Mouse (Mus musculus) MEL (cell line): ENCODE results near the gene Snw1.
A peak's percentile ranks its signal among the peaks of the same experiment; 100 is the strongest.

Experiments used
- BHLHE40 ChIP-seq: IDR thresholded peaks from 2 replicates; pipeline ENCODE4 v1.6.1; 2012; ENCODE audit warnings: low read depth, mild to moderate bottlenecking, inconsistent platforms, low read length, improper control_type of control experiment, borderline replicate concordance
- CHD2 ChIP-seq: IDR thresholded peaks from 2 replicates; pipeline ENCODE4 v1.6.1; 2011; ENCODE audit warnings: low read length, improper control_type of control experiment
- CTCF ChIP-seq, 3 experiments: IDR thresholded peaks in 2 of 3; conservative IDR thresholded peaks in 1 of 3; 2 replicates each; pipeline ENCODE4 v1.5.1; 2011 to 2012; ENCODE audit warnings: low read length in 3 of 3, low read depth in 2 of 3, mild to moderate bottlenecking in 2 of 3, improper control_type of control experiment in 1 of 3, inconsistent platforms in 1 of 3, mixed read lengths in 1 of 3, moderate library complexity in 1 of 3; ENCODE audit not compliant: control insufficient read depth in 1 of 3, insufficient read depth in 1 of 3, poor library complexity in 1 of 3, severe bottlenecking in 1 of 3
- E2F4 ChIP-seq: IDR thresholded peaks from 2 replicates; pipeline ENCODE4 v1.6.1; 2011; ENCODE audit warnings: low read depth, low read length, improper control_type of control experiment, borderline replicate concordance
- ELF1 ChIP-seq: IDR thresholded peaks from 2 replicates; pipeline ENCODE4 v1.6.1; 2014; ENCODE audit warnings: low read depth, mild to moderate bottlenecking, inconsistent platforms, low read length, improper control_type of control experiment, moderate library complexity
- EP300 ChIP-seq, 2 experiments: IDR thresholded peaks; 2 replicates each; pipeline ENCODE4 v1.6.1; 2011; ENCODE audit warnings: improper control_type of control experiment in 2 of 2, low read length in 2 of 2, low read depth in 1 of 2, mild to moderate bottlenecking in 1 of 2
- GATA1 ChIP-seq: IDR thresholded peaks from 2 replicates; pipeline ENCODE4 v1.6.1; 2011; ENCODE audit warnings: low read depth, low read length, improper control_type of control experiment
- KAT2A ChIP-seq: conservative IDR thresholded peaks from 2 replicates; pipeline ENCODE4 v1.6.1; 2012; ENCODE audit warnings: low read depth, low read length, improper control_type of control experiment, inconsistent platforms
- MXI1 ChIP-seq: IDR thresholded peaks from 2 replicates; pipeline ENCODE4 v1.6.1; 2011; ENCODE audit warnings: mild to moderate bottlenecking, low read depth, low read length, improper control_type of control experiment
- NELFE ChIP-seq: IDR thresholded peaks from 2 replicates; pipeline ENCODE4 v1.6.1; 2011; ENCODE audit warnings: low read depth, low read length, improper control_type of control experiment
- POLR2A ChIP-seq, 2 experiments: IDR thresholded peaks; 2 replicates each; pipeline ENCODE4 v1.6.1; 2011 to 2012; ENCODE audit warnings: low read length in 2 of 2, mild to moderate bottlenecking in 2 of 2, control low read depth in 1 of 2, improper control_type of control experiment in 1 of 2, low read depth in 1 of 2, moderate library complexity in 1 of 2; ENCODE audit not compliant: control insufficient read depth in 1 of 2, insufficient read depth in 1 of 2, poor library complexity in 1 of 2
- POLR2AphosphoS2 ChIP-seq: IDR thresholded peaks from 2 replicates; pipeline ENCODE4 v1.6.1; 2011; ENCODE audit warnings: low read length, improper control_type of control experiment
- TCF12 ChIP-seq: IDR thresholded peaks from 2 replicates; pipeline ENCODE4 v1.6.1; 2014; ENCODE audit warnings: low read depth, mild to moderate bottlenecking, inconsistent platforms, low read length, improper control_type of control experiment, moderate library complexity

DNA sequence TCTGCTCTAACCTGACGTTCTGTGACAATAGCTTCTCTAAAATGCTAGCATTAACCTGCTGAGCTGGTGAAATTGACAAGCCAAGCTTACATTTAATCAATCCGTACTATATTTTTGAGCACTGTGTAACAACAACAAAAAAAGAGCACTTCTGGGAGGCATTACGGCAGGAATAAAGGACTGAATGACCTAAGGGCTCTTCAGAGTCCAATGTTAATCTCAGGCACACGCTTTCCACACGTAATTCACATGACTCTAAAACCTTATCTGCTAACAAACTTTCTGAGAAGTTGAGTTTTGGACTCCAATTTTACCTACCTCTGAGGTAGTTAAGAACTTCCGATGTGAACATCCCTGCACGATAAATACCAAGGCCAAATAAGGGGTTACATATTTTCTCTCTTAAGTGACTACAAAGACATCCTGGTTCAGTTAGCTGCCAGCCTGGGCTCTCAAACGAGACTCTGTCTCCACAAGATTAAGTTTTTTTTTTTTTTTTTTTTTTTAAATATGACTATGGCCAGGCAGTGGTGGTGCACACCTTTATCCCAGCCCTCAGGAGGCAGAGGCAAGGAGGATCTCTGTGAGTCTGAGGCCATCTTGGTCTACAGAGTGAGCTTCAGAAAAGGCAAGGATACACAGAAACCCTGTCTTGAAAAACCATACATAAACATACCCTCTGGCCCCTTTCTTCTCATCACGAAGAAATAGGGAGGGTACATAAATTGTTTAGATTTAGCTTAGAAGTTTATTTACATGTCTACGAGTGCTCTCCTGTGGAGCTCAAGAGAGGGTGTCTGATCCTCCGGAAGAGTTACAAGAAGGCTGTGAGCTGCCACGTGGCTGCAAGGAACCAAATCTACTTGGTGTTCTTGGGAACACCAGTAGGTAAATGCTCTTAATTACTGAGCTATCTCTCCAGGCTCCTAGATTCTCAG lies 29.6 kb downstream of the Snw1 start:
- TF ChIP-seq CTCF (IDR thresholded peaks at IDR 0.05 in 2 of 3, conservative IDR thresholded peaks at IDR 0.05 in 1 of 3; ENCODE audit: control insufficient read depth in 1 of 3, insufficient read depth in 1 of 3, low read depth in 2 of 3, low read length in 3 of 3, poor library complexity in 1 of 3, severe bottlenecking in 1 of 3) (no peak), BHLHE40 (peak; percentile 39; the same call in 1 of the 2 replicates), MXI1 (peak; percentile 97), KAT2A (no peak), POLR2A (IDR thresholded peaks at IDR 0.05; ENCODE audit: control insufficient read depth in 1 of 2, insufficient read depth in 1 of 2, low read depth in 1 of 2, low read length in 2 of 2, poor library complexity in 1 of 2) (peak in 1 of 2 experiments; percentile 36; a peak in 1 of 4 replicates), CHD2 (no peak), TCF12 (peak; percentile 20; the same call in 1 of the 2 replicates), GATA1 (0 out of 2 replicates have a peak, but pooled peaks have one; percentile 25), EP300 (IDR thresholded peaks at IDR 0.05; ENCODE audit: low read depth in 1 of 2, low read length in 2 of 2) (peak in 1 of 2 experiments; percentile 31; a peak in 2 of 4 replicates), POLR2AphosphoS2 (no peak), NELFE (peak; percentile 36; the same call in 1 of the 2 replicates), ELF1 (no peak), E2F4 (no peak)
